Mouse (Mus musculus) urinary bladder, postnatal 10 days (tissue): ENCODE data around the gene Hkdc1.
"Not testable (repeated sequence)": the region's sequence is repeated elsewhere in the genome, so short reads cannot be mapped to it uniquely, and the experiment has no call there.

Source experiments
- DNase-seq: peaks from one replicate; pipeline ENCODE4 v3.0.0; 2022; ENCODE audit warnings: low spot score

Hkdc1 gene

GRCm38 (mm10) chr10:62422255-62422654, at the start of gene Hkdc1:
Gene Hkdc1 (minus strand): TSS chr10:62422491.
- no peak for DNase-seq

GRCm38 (mm10) chr10:62471105-62471504, 48.8 kb upstream of the Hkdc1 start:
- no peak for DNase-seq

GRCm38 (mm10) chr10:62469736-62470135, 47.4 kb upstream of the Hkdc1 start:
- DNase-seq: no peak

GRCm38 (mm10) chr10:62461321-62461720, 39.0 kb upstream of the Hkdc1 start:
- no peak for DNase-seq

- DNase-seq: not testable (repeated sequence)
Measured at GRCm38 (mm10) chr10:62452001-62452400, 29.7 kb upstream of the Hkdc1 start.

GRCm38 (mm10) chr10:62450280-62450640, 28.0 kb upstream of the Hkdc1 start:
- DNase-seq: no peak

GRCm38 (mm10) chr10:62449364-62450279, 27.3 kb upstream of the Hkdc1 start, which contains the start of the genes 4930507D05Rik and Supv3l1:
Gene 4930507D05Rik (plus strand): TSS chr10:62449489.
Gene Supv3l1 (minus strand): TSS chr10:62449738.
- DNase-seq: peak; percentile 76

GRCm38 (mm10) chr10:62430427-62430826, 8.1 kb upstream of the Hkdc1 start:
- no peak for DNase-seq

- no peak for DNase-seq
Measured at GRCm38 (mm10) chr10:62425081-62425871, 3.0 kb upstream of the Hkdc1 start.

- no peak for DNase-seq
Measured at GRCm38 (mm10) chr10:62421127-62421526, 1.2 kb downstream of the Hkdc1 start.

GRCm38 (mm10) chr10:62420399-62420798, 1.9 kb downstream of the Hkdc1 start:
- no peak for DNase-seq

- DNase-seq: no peak
Measured at GRCm38 (mm10) chr10:62419422-62419821, 2.9 kb downstream of the Hkdc1 start.

GRCm38 (mm10) chr10:62418831-62419356, 3.4 kb downstream of the Hkdc1 start:
- no peak for DNase-seq

GRCm38 (mm10) chr10:62413606-62413982, 8.7 kb downstream of the Hkdc1 start:
- DNase-seq: no peak

GRCm38 (mm10) chr10:62412906-62413605, 9.2 kb downstream of the Hkdc1 start:
- DNase-seq: no peak

- no peak for DNase-seq
Measured at GRCm38 (mm10) chr10:62411431-62412410, 10.6 kb downstream of the Hkdc1 start.

- no peak for DNase-seq
Measured at GRCm38 (mm10) chr10:62410943-62411342, 11.3 kb downstream of the Hkdc1 start.

- DNase-seq: no peak
Measured at GRCm38 (mm10) chr10:62404901-62405300, 17.4 kb downstream of the Hkdc1 start.

- DNase-seq: no peak
Measured at GRCm38 (mm10) chr10:62401641-62402111, 20.6 kb downstream of the Hkdc1 start.

- DNase-seq: no peak
Measured at GRCm38 (mm10) chr10:62383011-62383410, 39.3 kb downstream of the Hkdc1 start.

GRCm38 (mm10) chr10:62380936-62381335, 41.4 kb downstream of the Hkdc1 start:
- no peak for DNase-seq
